Mouse (Mus musculus) stomach, embryonic 16.5 days (tissue): ENCODE measurements at regions not wholly inside any gene's neighbourhood (a gene's known extent, or its start where the extent isn't known, plus 50 kb on each side); places are given as distances from the start of the nearest gene placed in this dataset.

ENCODE experiments used
- ATAC-seq: fragments of 200-750 bp; cut with Nextera tagmentation; 2 replicates; pipeline ENCODE4 v1.8.0; 2017; ENCODE audit warnings: moderate number of reproducible peaks, moderate TSS enrichment; ENCODE audit not compliant: insufficient read depth, low FRiP score
- H3K27ac ChIP-seq: fragments of 300-500 bp; sonication (generic); 2 replicates; pipeline ENCODE4 v1.5.1; 2014; ENCODE audit warnings: low read length
- H3K27me3 ChIP-seq: fragments of 300-500 bp; sonication (generic); 2 replicates; pipeline ENCODE4 v1.6.1; 2014; ENCODE audit warnings: low read length, control low read depth, mixed read lengths; ENCODE audit not compliant: control insufficient read depth, insufficient read depth
- H3K36me3 ChIP-seq: fragments of 300-500 bp; sonication (generic); 2 replicates; pipeline ENCODE4 v1.6.1; 2014; ENCODE audit warnings: low read length; ENCODE audit not compliant: control insufficient read depth, insufficient read depth
- H3K4me1 ChIP-seq: fragments of 300-500 bp; sonication (generic); 2 replicates; pipeline ENCODE4 v1.6.1; 2014; ENCODE audit warnings: low read length, control low read depth, mixed read lengths; ENCODE audit not compliant: control insufficient read depth, insufficient read depth
- H3K4me2 ChIP-seq: fragments of 300-500 bp; sonication (generic); 2 replicates; pipeline ENCODE4 v1.6.1; 2014; ENCODE audit warnings: low read depth, low read length, mixed read lengths
- H3K4me3 ChIP-seq: fragments of 300-500 bp; sonication (generic); replicated peaks from 2 replicates; pipeline ENCODE4 v1.5.1; 2014; ENCODE audit warnings: mild to moderate bottlenecking, low read length
- H3K9ac ChIP-seq: fragments of 300-500 bp; sonication (generic); 2 replicates; pipeline ENCODE4 v1.6.1; 2014; ENCODE audit warnings: low read length
- H3K9me3 ChIP-seq: fragments of 300-500 bp; sonication (generic); replicated peaks from 2 replicates; pipeline ENCODE4 v1.6.1; 2016; ENCODE audit warnings: low read length, control low read depth; ENCODE audit not compliant: control insufficient read depth
- WGBS: fragments of 180-500 bp; shearing (Covaris S2); extraction: QIAGEN DNeasy Blood & Tissue Kit; methylation state at CpG from one replicate; pipeline ENCODE4 v1.1.7; 2014; 5-methylcytosine and 5-hydroxymethylcytosine counted together

DNA sequence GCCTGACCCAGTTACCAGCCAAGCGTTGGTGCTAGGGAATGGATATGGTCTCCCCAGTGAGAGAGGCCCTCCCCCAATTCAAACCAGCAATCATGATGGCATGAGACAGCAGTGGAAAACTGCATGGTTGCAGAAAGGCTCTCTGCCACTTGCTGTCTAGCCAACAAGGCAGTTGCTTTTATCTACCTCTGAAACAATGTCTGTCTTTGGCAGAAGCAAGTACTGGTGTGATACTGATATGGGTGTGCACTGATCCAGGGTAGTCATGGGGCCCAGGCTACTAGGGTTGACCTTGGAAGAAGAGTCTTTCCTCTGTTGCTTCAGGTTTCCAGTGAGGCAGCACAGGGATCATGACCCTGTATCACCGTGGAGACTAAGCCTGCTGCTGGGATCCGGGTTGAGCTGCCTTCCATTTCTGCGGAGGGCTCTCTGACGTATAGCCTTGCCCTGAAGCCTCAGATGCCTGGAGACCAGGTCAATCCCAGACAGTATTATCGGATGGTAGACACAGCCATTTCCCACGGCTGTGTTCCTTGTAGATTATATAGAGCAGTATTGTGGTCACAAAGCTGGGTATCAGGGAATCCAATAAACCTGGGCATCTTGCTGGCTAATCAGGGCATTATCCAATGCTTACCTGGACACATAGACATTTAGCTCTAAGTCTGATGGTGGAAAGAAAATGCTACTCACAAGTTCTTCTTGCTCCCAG lies 101.5 kb upstream of the Klf13 start:
- H3K27ac ChIP-seq, result no peak overlapping the region
- H3K36me3 ChIP-seq, result no peaks in the 10 kb centered on the region
- H3K9ac ChIP-seq, result no peak overlapping the region
- H3K4me3 ChIP-seq, result no peak overlapping the region
- ATAC-seq, result no peak
- H3K27me3 ChIP-seq, result no peaks in the 10 kb centered on the region
- no peaks in the 10 kb centered on the region for H3K9me3 ChIP-seq
- no peaks in the 10 kb centered on the region for H3K4me1 ChIP-seq
- H3K4me2 ChIP-seq, result no peak overlapping the region
- WGBS, result 73% methylated on average over 7 of the region's 7 CpGs

- no peak overlapping the region for H3K4me2 ChIP-seq
- no peak overlapping the region for H3K4me3 ChIP-seq
- WGBS, result 82% methylated on average over 8 of the region's 8 CpGs
- H3K4me1 ChIP-seq, result peaks cover 8% of the 10 kb centered on the region; the same call in 1 of the 2 replicates
- H3K27ac ChIP-seq, result no peak overlapping the region
- H3K9ac ChIP-seq, result no peak overlapping the region
- no peaks in the 10 kb centered on the region for H3K27me3 ChIP-seq
- no peaks in the 10 kb centered on the region for H3K36me3 ChIP-seq
- no peak for ATAC-seq
- no peaks in the 10 kb centered on the region for H3K9me3 ChIP-seq
Observed at GRCm38 (mm10) chr7:64037701-64038231, 99.1 kb upstream of the Klf13 start.

- Histone ChIP-seq H3K36me3 (no peaks in the 10 kb centered on the region), H3K4me2 (no peak overlapping the region), H3K4me1 (peaks cover 8% of the 10 kb centered on the region; the same call in 1 of the 2 replicates), H3K9me3 (no peaks in the 10 kb centered on the region), H3K27me3 (no peaks in the 10 kb centered on the region), H3K4me3 (no peak overlapping the region), H3K9ac (no peak overlapping the region), H3K27ac (no peak overlapping the region)
- no peak for ATAC-seq
- 90% methylated on average over 7 of the region's 7 CpGs for WGBS
Observed at GRCm38 (mm10) chr7:64036154-64036553, 97.4 kb upstream of the Klf13 start.

DNA sequence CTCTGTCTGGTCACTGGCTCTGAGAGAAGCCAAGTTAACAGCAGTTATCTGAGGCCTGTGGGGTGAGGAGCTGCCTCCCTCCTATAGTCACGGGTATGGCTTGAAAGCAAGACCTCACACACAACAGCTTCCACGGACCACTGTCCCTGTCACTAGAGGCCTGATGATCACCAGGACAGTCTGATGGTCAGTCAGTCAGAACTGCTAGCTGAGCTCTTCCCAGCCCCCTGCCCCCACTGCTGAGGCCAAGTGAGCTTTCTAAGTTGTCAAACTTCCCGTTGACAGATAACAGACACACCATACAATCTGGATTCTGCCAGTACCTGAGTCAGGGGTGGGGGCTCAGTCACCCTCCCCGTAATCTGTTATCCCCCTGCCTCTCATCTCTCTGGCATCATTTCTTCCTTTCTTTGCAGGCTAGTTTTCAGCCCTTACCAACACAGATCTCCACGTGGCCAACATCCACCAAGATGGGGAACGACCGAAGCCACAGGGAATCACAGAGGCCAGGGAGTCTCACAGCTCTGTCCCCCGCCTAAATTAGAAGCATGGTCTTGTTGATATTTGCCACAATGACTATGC lies 96.4 kb upstream of the Klf13 start:
- WGBS, result 54% methylated on average over 8 of the region's 8 CpGs

DNA sequence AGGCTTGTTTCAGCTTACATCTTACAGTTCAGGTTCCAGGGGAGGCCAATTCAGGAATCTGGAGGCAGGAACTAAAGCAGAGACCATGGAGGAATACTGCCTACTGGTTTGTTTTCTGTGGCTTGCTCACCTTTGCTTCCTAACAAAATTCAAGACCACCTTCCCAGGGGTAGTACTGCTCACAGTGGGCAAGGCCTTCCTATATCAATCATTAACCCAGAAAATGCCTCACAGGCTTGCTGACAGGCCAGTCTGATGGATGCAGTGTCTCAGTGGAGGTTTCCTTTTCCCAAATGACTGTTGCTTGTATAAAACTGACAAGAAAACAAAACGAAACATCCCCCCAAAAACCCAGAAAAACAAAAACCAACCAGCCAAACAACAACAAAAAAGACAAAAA lies 95.8 kb upstream of the Klf13 start:
- Histone ChIP-seq H3K4me2 (no peak overlapping the region), H3K36me3 (no peaks in the 10 kb centered on the region), H3K9ac (no peak overlapping the region), H3K9me3 (no peaks in the 10 kb centered on the region), H3K4me3 (no peak overlapping the region), H3K4me1 (peaks cover 8% of the 10 kb centered on the region; the same call in 1 of the 2 replicates), H3K27me3 (no peaks in the 10 kb centered on the region), H3K27ac (no peak overlapping the region)
- ATAC-seq, result no peak
- 76% methylated on average over 1 of the region's 1 CpGs for WGBS

More for the DNA sequence above, 96.4 kb upstream of the Klf13 start:
- no peaks in the 10 kb centered on the region for H3K36me3 ChIP-seq
- H3K27me3 ChIP-seq, result no peaks in the 10 kb centered on the region
- H3K9me3 ChIP-seq, result no peaks in the 10 kb centered on the region
- H3K27ac ChIP-seq, result no peak overlapping the region
- H3K9ac ChIP-seq, result no peak overlapping the region
- H3K4me1 ChIP-seq, result peaks cover 8% of the 10 kb centered on the region; the same call in 1 of the 2 replicates
- ATAC-seq, result no peak
- H3K4me2 ChIP-seq, result no peak overlapping the region
- H3K4me3 ChIP-seq, result no peak overlapping the region

DNA sequence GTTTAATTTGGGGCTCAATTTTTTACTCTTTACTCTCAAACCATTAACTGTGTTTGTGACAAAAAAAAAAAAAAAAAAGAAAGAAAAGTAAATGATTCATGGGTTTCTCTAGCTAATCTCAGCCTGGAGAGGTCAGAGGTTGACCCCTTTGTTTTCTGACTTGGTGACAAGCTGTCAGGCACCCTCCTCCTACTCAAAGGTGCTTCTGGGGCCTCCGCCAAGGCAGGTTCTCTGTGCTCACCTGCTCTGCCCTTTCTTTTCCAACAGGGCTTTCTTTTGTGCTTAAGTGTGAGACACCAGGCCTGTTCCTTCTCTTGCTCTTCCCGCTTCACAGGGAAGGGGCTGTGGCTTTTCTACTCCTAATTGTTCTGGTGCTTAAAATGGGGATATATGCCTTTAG lies 94.7 kb upstream of the Klf13 start:
- peak; percentile 56; the same call in 1 of the 2 replicates for ATAC-seq
- WGBS, result 44% methylated on average over 2 of the region's 2 CpGs

GRCm38 (mm10) chr7:64032921-64033354 lies 94.2 kb upstream of the Klf13 start:
- no peaks in the 10 kb centered on the region for H3K9me3 ChIP-seq
- 41% methylated on average over 9 of the region's 9 CpGs for WGBS
- H3K9ac ChIP-seq, result no peak overlapping the region
- no peaks in the 10 kb centered on the region for H3K27me3 ChIP-seq
- peaks cover 8% of the 10 kb centered on the region; the same call in 1 of the 2 replicates for H3K4me1 ChIP-seq
- no peak overlapping the region for H3K4me2 ChIP-seq
- ATAC-seq, result no peak
- no peaks in the 10 kb centered on the region for H3K36me3 ChIP-seq
- H3K27ac ChIP-seq, result no peak overlapping the region
- H3K4me3 ChIP-seq, result no peak overlapping the region

More for the DNA sequence above, 94.7 kb upstream of the Klf13 start:
- no peak overlapping the region for H3K4me3 ChIP-seq
- no peaks in the 10 kb centered on the region for H3K36me3 ChIP-seq
- H3K27me3 ChIP-seq, result no peaks in the 10 kb centered on the region
- H3K4me1 ChIP-seq, result peaks cover 8% of the 10 kb centered on the region; the same call in 1 of the 2 replicates
- H3K9me3 ChIP-seq, result no peaks in the 10 kb centered on the region
- H3K9ac ChIP-seq, result no peak overlapping the region
- no peak overlapping the region for H3K27ac ChIP-seq
- no peak overlapping the region for H3K4me2 ChIP-seq

DNA sequence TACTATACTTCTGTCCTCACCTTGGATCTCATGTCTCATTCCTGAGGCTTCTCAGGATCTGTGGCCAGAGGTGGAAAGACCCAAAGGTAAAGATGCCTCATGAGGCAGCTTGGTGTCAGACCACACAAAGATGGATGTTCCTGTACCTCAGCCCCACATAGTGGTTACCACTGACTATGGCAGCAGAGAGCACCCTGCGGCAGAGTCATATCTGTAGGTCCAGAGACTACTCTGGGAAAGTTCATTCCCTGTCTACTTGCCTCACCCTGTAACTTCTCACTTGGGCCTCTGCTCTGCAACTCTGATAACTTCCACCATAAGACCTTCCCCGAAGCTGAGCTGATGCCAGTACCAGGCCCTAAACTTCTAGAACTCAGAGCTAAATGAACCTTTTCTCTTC lies 91.9 kb upstream of the Klf13 start:
- ATAC-seq, result no peak
- no peaks in the 10 kb centered on the region for H3K9me3 ChIP-seq
- no peaks in the 10 kb centered on the region for H3K36me3 ChIP-seq
- no peak overlapping the region for H3K4me2 ChIP-seq
- peaks cover 8% of the 10 kb centered on the region; the same call in 1 of the 2 replicates for H3K4me1 ChIP-seq
- H3K27ac ChIP-seq, result no peak overlapping the region
- no peak overlapping the region for H3K9ac ChIP-seq
- WGBS, result 100% methylated on average over 2 of the region's 2 CpGs
- no peak overlapping the region for H3K4me3 ChIP-seq
- no peaks in the 10 kb centered on the region for H3K27me3 ChIP-seq

DNA sequence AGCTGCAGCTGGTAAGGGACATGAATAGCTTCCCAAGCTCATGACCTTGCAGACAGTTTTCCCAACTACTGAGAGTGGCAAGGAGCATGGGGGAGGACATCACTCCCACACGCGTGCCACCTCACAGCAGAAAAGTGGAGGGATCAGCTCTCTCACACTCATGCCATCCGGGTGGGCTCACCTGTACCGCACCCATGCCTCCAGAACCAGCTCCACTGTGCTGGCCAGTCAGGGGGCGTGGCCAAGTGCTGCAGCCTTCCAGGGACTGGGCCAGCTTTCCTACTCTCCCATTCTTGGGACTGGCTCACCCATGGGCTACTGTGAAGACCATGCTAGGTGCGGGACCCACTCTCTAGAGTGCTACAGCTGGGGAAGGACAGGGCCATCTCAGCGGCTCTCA lies 88.4 kb upstream of the Klf13 start:
- Histone ChIP-seq H3K9me3 (no peaks in the 10 kb centered on the region), H3K27ac (no peak overlapping the region), H3K27me3 (no peaks in the 10 kb centered on the region), H3K36me3 (no peaks in the 10 kb centered on the region), H3K9ac (no peak overlapping the region), H3K4me2 (no peak overlapping the region), H3K4me3 (no peak overlapping the region), H3K4me1 (no peaks in the 10 kb centered on the region)
- WGBS, result 81% methylated on average over 7 of the region's 7 CpGs
- no peak for ATAC-seq
